Mouse (Mus musculus): ENCODE measurements around the gene Fbln2. TPM values are rescaled to one million over a fixed set of nuclear protein-coding genes. Genes with fewer than 3 reads are reported as not detected.

Fbln2 gene
- polyA plus RNA-seq, 1 experiment from 2014 or later = 78.7 TPM

DNA sequence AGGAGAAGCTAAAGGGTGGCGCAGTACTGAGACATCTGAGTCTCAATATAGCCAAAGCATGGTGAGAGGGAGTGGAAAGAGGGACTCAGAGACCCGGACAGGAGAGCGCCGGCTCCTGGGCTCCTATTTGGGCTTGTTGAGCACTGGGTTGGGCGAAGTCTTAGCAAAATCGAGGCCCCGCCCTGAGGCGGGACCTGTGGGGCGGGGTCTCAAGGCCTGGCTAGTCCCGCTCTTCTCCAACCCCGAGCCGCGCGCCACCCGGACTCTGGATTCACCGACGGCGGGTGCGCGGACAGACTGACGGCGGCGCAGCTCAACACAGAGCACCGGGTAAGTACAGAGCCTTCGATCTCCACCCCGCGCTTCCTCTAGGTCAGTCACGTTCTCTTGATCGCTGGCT, 316 bp downstream of the Fbln2 start:
- Histone ChIP-seq H3K27me3 (ENCODE audit: control insufficient read depth, insufficient read depth, low read length) (no peaks in the 10 kb centered on the region), H3K27ac (replicated peaks; ENCODE audit: low read depth, low read length) (peak overlapping the region; percentile 36; the same call in 1 of the 2 replicates), H3K9me3 (ENCODE audit: control insufficient read depth, low read length) (no peaks in the 10 kb centered on the region), H3K4me1 (ENCODE audit: control insufficient read depth, insufficient read depth, low read length) (peaks cover 40% of the 10 kb centered on the region), H3K9ac (ENCODE audit: low read length) (peak overlapping the region; percentile 63), H3K4me2 (ENCODE audit: low read depth, severe bottlenecking) (peak overlapping the region; percentile 63), H3K36me3 (ENCODE audit: control insufficient read depth, insufficient read depth, low read length) (no peaks in the 10 kb centered on the region), H3K4me3 (ENCODE audit: low read depth, low read length) (peak overlapping the region; percentile 51)
- peak; percentile 69 for ATAC-seq (ENCODE audit: insufficient number of reproducible peaks, low FRiP score, low TSS enrichment, low read depth)
- under 1% methylated on average over 29 of the region's 29 CpGs for WGBS
- peak; percentile 88 for DNase-seq (ENCODE audit: low spot score)

DNA sequence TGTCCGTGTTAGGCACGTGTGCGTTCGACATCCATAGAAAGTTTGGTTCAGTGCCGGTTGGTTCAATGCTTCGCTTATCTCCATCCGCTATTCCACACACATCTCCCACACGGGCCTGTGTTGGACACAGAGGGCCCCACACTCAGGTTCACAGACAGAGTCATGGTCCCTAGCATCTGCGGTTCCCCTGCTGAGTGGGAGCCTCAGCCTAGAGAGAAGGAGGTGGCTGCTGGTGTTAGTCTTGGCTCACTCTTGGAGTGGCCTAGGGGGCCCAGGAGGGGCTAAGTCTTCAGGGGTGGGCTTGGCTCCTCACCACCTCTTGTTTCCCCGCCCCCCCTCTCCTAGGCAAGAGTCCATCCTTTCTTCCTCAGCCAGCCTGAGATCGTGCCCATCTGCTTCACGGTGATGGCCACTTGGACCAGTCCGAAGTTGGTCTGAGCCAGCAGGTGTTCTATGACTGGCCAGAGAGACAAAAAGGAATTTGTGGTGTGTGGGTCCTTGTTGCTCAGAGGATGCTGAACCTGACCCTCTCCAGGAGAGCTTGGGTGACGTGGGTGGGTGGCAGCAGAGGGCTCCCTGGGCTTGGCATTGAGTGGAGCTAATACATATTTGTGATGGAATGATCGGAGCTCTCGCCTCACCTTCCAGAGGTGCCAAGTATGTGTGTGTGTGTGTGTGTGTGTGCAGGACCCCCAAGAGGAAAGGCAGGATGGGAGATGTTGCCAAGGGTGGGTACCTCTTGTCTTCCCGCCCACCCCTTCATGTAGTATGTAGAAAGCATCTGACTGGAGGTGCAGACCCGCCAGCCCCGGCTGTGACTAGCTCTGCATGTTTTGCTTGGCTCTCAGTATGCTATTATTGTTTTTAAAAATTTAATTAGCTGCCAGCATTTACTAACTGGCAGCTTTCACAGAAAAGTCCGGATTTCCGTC, 1.3 kb downstream of the Fbln2 start:
- no peaks in the 10 kb centered on the region for H3K36me3 ChIP-seq (ENCODE audit: control insufficient read depth, insufficient read depth, low read length)
- 64% methylated on average over 21 of the region's 21 CpGs for WGBS

DNA sequence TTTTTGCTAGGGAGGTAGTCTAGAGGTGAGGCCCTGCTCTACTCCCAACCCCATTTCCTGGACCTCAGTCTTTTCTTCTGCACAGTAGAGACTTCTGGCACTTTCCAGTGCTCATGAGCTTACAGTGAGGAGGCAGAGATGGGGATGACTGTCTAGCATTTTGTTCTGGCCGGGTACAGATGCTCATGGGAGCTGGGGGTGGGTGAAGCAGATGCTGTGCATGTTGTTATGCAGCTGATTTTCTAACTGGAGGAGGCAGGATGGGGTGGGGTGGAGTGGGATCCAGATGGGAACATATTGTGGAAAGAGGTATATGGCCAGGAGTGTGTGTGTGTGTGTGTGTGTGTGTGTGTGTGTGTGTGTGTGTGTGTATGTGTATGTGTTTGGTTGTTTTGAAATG, 3.2 kb downstream of the Fbln2 start:
- Histone ChIP-seq H3K4me1 (ENCODE audit: control insufficient read depth, insufficient read depth, low read length) (peaks cover 23% of the 10 kb centered on the region), H3K27me3 (ENCODE audit: control insufficient read depth, insufficient read depth, low read length) (no peaks in the 10 kb centered on the region), H3K9me3 (ENCODE audit: control insufficient read depth, low read length) (no peaks in the 10 kb centered on the region), H3K4me3 (ENCODE audit: low read depth, low read length) (no peak overlapping the region), H3K9ac (ENCODE audit: low read length) (no peak overlapping the region), H3K4me2 (ENCODE audit: low read depth, severe bottlenecking) (no peak overlapping the region), H3K36me3 (ENCODE audit: control insufficient read depth, insufficient read depth, low read length) (no peaks in the 10 kb centered on the region), H3K27ac (replicated peaks; ENCODE audit: low read depth, low read length) (no peak overlapping the region)
- WGBS = 74% methylated on average over 1 of the region's 1 CpGs
- DNase-seq (ENCODE audit: low spot score) = no peak
- ATAC-seq (ENCODE audit: insufficient number of reproducible peaks, low FRiP score, low TSS enrichment, low read depth) = no peak

More for the DNA sequence above, 1.3 kb downstream of the Fbln2 start:
- H3K27me3 ChIP-seq (ENCODE audit: control insufficient read depth, insufficient read depth, low read length) = no peaks in the 10 kb centered on the region
- peak overlapping the region; percentile 63 for H3K4me2 ChIP-seq (ENCODE audit: low read depth, severe bottlenecking)
- peak overlapping the region; percentile 51 for H3K4me3 ChIP-seq (ENCODE audit: low read depth, low read length)
- peak overlapping the region; percentile 63 for H3K9ac ChIP-seq (ENCODE audit: low read length)
- H3K4me1 ChIP-seq (ENCODE audit: control insufficient read depth, insufficient read depth, low read length) = peaks cover 40% of the 10 kb centered on the region
- no peaks in the 10 kb centered on the region for H3K9me3 ChIP-seq (ENCODE audit: control insufficient read depth, low read length)
- H3K27ac ChIP-seq (replicated peaks; ENCODE audit: low read depth, low read length) = 0 out of 2 replicates have a peak overlapping the region, but pooled peaks have one; percentile 36
- DNase-seq (ENCODE audit: low spot score) = no peak
- 0 out of 2 replicates have a peak, but pooled peaks have one; percentile 1 for ATAC-seq (ENCODE audit: insufficient number of reproducible peaks, low FRiP score, low TSS enrichment, low read depth)

DNA sequence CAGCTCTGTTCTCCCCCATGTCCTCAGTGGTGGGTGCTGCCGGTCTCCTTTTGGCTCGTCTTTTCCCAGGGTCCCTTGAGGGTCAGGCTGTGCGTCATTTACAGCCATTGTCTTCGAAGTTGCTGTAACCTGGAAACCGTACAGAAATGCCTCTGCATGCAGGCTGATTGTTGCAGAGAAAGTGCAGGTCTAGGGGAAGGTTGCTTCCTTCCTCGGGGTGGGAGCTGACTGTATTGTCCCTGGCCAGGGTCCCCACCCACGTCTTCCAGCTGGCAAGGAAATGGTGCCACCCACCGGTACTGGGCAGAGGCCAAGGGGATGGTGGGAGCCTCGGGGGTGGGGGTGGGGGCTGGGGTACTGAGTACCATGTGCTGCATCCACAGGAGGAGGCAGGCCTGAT, 6.2 kb downstream of the Fbln2 start:
- no peaks in the 10 kb centered on the region for H3K27me3 ChIP-seq (ENCODE audit: control insufficient read depth, insufficient read depth, low read length)
- H3K9ac ChIP-seq (ENCODE audit: low read length) = no peak overlapping the region
- no peak overlapping the region for H3K4me2 ChIP-seq (ENCODE audit: low read depth, severe bottlenecking)
- no peak for DNase-seq (ENCODE audit: low spot score)
- H3K27ac ChIP-seq (replicated peaks; ENCODE audit: low read depth, low read length) = no peak overlapping the region
- H3K4me3 ChIP-seq (ENCODE audit: low read depth, low read length) = no peak overlapping the region
- H3K36me3 ChIP-seq (ENCODE audit: control insufficient read depth, insufficient read depth, low read length) = no peaks in the 10 kb centered on the region
- peaks cover 17% of the 10 kb centered on the region for H3K4me1 ChIP-seq (ENCODE audit: control insufficient read depth, insufficient read depth, low read length)
- no peak for ATAC-seq (ENCODE audit: insufficient number of reproducible peaks, low FRiP score, low TSS enrichment, low read depth)
- 79% methylated on average over 9 of the region's 9 CpGs for WGBS
- no peaks in the 10 kb centered on the region for H3K9me3 ChIP-seq (ENCODE audit: control insufficient read depth, low read length)

DNA sequence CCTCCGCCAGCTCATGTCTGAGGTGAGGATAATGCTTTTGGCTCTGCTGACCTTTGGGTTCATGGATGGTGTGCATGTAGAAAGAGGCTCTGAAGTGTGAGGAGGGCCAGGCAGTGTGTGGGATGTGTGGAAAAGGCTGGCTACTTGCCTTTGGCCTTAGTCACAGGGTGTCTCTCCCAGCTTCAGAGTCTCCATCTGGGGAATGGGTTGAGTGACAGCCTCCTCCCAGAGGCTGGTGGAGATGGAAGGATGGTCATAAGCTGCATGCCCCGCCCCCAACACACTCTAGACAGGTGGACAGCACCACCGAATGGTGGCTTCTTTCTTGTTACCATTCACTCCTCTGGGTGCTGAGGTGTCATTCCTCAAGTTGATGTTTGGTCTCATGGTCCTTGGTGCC, 6.6 kb downstream of the Fbln2 start:
- Histone ChIP-seq H3K27ac (replicated peaks; ENCODE audit: low read depth, low read length) (no peak overlapping the region), H3K36me3 (ENCODE audit: control insufficient read depth, insufficient read depth, low read length) (no peaks in the 10 kb centered on the region), H3K4me1 (ENCODE audit: control insufficient read depth, insufficient read depth, low read length) (peaks cover 13% of the 10 kb centered on the region; the same call in 1 of the 2 replicates), H3K4me3 (ENCODE audit: low read depth, low read length) (no peak overlapping the region), H3K4me2 (ENCODE audit: low read depth, severe bottlenecking) (no peak overlapping the region), H3K27me3 (ENCODE audit: control insufficient read depth, insufficient read depth, low read length) (no peaks in the 10 kb centered on the region), H3K9ac (ENCODE audit: low read length) (no peak overlapping the region), H3K9me3 (ENCODE audit: control insufficient read depth, low read length) (no peaks in the 10 kb centered on the region)
- WGBS = 89% methylated on average over 3 of the region's 3 CpGs
- ATAC-seq (ENCODE audit: insufficient number of reproducible peaks, low FRiP score, low TSS enrichment, low read depth) (no peak), DNase-seq (ENCODE audit: low spot score) (no peak)

DNA sequence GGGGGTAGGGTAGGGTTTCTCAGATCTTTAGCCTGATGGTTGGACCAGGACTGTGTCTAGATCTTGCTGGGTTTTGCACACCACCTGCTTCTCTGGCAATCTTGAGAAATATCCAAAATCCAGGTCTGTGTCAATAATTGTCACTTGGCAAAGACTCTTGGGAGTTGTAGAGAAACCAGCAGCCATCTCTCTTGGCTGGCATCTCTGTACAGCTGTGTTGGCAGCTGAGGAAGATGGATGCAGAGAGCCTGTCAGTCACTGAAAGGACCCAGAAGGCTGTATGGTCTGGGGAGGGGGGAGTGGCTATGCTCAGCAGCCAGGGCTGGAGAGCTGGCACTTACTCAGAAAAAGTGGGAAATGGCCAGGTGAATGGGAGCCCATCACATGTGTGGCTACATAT, 7.8 kb downstream of the Fbln2 start:
- Histone ChIP-seq H3K4me1 (ENCODE audit: control insufficient read depth, insufficient read depth, low read length) (peaks cover 10% of the 10 kb centered on the region; the same call in 1 of the 2 replicates), H3K9me3 (ENCODE audit: control insufficient read depth, low read length) (no peaks in the 10 kb centered on the region), H3K4me2 (ENCODE audit: low read depth, severe bottlenecking) (no peak overlapping the region), H3K9ac (ENCODE audit: low read length) (no peak overlapping the region), H3K36me3 (ENCODE audit: control insufficient read depth, insufficient read depth, low read length) (no peaks in the 10 kb centered on the region), H3K27ac (replicated peaks; ENCODE audit: low read depth, low read length) (no peak overlapping the region), H3K27me3 (ENCODE audit: control insufficient read depth, insufficient read depth, low read length) (no peaks in the 10 kb centered on the region), H3K4me3 (ENCODE audit: low read depth, low read length) (no peak overlapping the region)
- DNase-seq (ENCODE audit: low spot score) = no peak
- no peak for ATAC-seq (ENCODE audit: insufficient number of reproducible peaks, low FRiP score, low TSS enrichment, low read depth)

DNA sequence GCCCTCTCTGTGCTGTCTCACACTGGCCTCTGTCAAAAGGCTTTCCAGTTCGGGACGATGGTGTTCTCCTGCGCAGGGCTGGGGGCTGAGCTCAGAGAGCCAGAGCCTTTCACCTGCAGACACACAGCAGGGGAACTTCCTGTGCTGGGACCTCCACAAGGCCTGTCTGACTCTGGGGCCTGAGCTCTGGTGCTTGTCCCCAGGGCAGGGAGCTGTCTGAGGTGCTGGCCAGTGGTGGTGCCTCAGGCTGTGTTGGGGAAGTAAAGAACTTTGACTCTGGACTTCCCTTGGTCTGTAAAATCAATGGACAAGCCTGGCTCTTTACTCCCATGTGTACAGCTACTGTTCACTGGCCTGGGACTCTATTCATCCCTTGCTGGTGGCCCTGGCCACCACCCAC, 8.8 kb downstream of the Fbln2 start:
- 2% methylated on average over 3 of the region's 3 CpGs for WGBS
- Histone ChIP-seq H3K9ac (ENCODE audit: low read length) (no peak overlapping the region), H3K27ac (replicated peaks; ENCODE audit: low read depth, low read length) (no peak overlapping the region), H3K4me1 (ENCODE audit: control insufficient read depth, insufficient read depth, low read length) (peaks cover 10% of the 10 kb centered on the region; the same call in 1 of the 2 replicates), H3K4me2 (ENCODE audit: low read depth, severe bottlenecking) (no peak overlapping the region), H3K9me3 (ENCODE audit: control insufficient read depth, low read length) (no peaks in the 10 kb centered on the region), H3K4me3 (ENCODE audit: low read depth, low read length) (no peak overlapping the region), H3K27me3 (ENCODE audit: control insufficient read depth, insufficient read depth, low read length) (no peaks in the 10 kb centered on the region), H3K36me3 (ENCODE audit: control insufficient read depth, insufficient read depth, low read length) (no peaks in the 10 kb centered on the region)
- ATAC-seq (ENCODE audit: insufficient number of reproducible peaks, low FRiP score, low TSS enrichment, low read depth) (peak; percentile 18; the same call in 1 of the 2 replicates), DNase-seq (ENCODE audit: low spot score) (peak; percentile 76)

DNA sequence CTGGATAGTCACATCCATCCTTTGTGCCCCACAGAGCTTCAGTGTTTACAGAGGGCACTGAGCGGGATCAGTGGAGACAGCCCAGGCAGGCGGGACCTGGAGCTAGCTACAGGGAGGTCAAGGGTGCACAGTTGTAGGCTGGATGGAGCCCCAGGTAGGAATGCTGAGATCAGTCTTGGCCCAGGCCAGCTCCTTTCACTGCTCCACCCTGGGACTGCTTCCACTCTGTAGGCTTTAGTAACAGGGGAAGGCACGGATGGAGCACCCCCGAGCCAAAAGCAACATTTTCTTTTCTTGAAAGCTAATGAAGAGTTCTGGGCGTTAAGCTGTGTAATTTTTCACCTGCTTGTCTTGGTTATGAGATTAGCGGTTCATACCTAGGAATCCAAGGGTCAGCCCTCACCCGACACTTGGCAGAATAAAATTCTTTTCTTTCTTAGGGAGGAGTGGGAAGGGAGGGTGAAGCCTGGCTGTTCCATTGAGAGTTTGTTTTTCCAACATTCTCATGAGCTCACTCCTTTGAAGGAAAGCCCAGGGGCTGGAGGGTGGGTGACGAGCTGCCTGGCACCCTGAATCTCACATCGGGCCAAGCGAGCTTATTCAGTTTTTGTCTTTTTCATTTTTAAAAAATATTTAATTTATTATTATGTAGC, 10.6 kb downstream of the Fbln2 start:
- 85% methylated on average over 10 of the region's 10 CpGs for WGBS
- no peak overlapping the region for H3K27ac ChIP-seq (replicated peaks; ENCODE audit: low read depth, low read length)
- no peak for DNase-seq (ENCODE audit: low spot score)

More for the DNA sequence above, 10.6 kb downstream of the Fbln2 start:
- H3K27me3 ChIP-seq (ENCODE audit: control insufficient read depth, insufficient read depth, low read length) = no peaks in the 10 kb centered on the region
- no peaks in the 10 kb centered on the region for H3K9me3 ChIP-seq (ENCODE audit: control insufficient read depth, low read length)
- no peak overlapping the region for H3K4me3 ChIP-seq (ENCODE audit: low read depth, low read length)
- H3K36me3 ChIP-seq (ENCODE audit: control insufficient read depth, insufficient read depth, low read length) = no peaks in the 10 kb centered on the region
- no peak overlapping the region for H3K4me2 ChIP-seq (ENCODE audit: low read depth, severe bottlenecking)
- no peak for ATAC-seq (ENCODE audit: insufficient number of reproducible peaks, low FRiP score, low TSS enrichment, low read depth)
- 0 out of 2 replicates have a peak, but pooled peaks cover 2% of the 10 kb centered on the region for H3K4me1 ChIP-seq (ENCODE audit: control insufficient read depth, insufficient read depth, low read length)
- no peak overlapping the region for H3K9ac ChIP-seq (ENCODE audit: low read length)

Data from limb, embryonic 11.5 days (tissue).